Mouse (Mus musculus) T-helper 1 cell (primary cell): Measurements from ENCODE around the gene Camta1.

ENCODE experiments used
- in situ Hi-C: fragments of 300-600 bp; cut with MboI, MseI; formaldehyde crosslinking; loops from one replicate; pipeline ENCODE4 v1.15.1; 2025; ENCODE audit warnings: high pct_unique_total_duplicates

Gene Camta1

DNA sequence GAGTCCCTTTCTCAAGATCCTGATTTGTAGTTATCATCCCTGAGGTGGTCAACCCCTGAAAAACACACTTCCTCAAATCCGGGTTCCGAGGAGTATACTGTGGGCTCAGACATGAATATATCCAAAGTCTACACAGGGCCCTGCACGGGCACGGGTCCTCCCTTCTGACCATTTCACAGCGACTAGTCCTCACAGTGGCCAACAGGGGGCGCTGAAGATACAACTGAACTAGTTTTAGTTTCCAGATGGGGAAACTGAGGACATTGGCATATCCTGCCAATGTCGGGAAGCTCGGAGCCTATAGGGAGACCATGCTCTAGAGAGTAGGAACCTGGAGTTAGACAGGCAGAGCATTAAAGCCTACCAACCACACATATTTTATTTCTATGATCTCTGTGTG lies 530.7 kb downstream of the Camta1 start:
- in situ Hi-C loops = no loop called here

DNA sequence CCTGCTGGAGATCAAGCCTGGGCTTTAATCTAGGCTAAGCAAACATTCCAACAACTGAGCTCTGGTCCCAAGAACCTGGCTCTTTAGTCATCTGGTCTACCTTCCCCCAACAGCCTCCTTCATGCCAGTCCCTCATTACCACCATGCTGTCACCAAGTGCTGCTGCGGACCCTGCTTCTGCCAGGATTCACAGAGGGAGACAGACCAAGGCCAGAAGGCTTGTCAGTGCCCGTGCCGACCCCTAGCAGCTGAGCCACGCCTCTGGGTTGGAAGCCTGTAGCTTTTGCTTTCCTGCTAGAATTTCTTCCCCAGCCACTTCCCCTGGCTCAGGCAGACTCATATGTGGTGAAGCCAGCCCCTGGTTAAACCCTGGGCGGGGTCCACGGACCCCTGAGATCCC lies 533.6 kb downstream of the Camta1 start:
- in situ Hi-C loops = no loop called here

DNA sequence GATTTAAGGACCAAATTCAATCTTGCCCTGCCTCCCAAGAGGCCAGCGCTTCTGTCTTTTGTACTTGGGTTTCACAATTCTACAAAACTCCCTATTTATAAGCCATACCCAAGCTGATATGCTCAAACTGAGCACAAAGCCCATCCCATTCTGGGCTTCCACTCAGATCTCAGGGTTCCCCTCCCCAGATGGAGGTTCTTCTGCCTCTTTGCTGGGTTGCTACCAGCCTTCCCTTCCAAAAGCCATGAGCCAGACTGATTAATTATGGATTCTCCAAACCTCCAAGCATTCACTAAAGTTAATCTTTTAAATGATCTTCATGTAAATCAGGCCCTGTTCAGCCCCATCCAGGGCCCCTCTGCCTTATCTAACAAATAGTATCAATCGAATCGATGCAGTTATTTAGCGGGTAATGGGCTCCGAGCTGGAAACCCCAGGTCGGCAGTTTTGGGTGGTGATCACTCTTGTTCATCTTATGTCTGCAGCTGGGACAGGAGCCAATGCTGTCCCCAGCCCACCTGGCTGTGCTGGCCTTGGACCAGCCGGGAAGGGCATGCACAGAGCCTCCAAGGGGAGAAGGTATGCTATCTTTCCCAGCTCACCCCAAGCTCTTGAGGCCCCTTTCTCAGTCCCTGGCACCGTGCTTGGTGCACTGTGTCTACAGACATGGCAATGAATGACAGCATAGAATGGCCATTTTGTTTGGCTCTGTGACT lies 534.5 kb downstream of the Camta1 start:
- in situ Hi-C loops = no loop called here

DNA sequence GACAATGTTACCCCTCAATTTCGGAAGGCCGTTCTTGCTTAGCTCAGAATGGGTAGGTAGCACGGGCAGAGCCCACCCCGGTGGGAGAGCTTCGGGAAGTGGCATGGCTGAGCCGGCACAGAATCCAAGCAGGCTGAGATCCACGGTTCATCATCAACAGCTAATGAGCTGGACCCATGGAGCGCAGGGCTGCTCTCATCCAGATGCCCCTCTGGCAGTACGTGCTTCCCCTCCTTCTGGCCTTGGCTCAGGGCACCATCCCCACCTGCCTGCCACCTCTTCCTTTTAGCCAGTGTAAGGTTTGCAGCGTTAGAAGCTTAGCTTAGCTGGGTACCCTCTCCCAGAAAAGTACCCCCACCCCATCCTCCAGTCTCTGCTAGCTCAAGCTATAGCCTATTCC lies 545.2 kb downstream of the Camta1 start:
- in situ Hi-C loops = no loop called here

DNA sequence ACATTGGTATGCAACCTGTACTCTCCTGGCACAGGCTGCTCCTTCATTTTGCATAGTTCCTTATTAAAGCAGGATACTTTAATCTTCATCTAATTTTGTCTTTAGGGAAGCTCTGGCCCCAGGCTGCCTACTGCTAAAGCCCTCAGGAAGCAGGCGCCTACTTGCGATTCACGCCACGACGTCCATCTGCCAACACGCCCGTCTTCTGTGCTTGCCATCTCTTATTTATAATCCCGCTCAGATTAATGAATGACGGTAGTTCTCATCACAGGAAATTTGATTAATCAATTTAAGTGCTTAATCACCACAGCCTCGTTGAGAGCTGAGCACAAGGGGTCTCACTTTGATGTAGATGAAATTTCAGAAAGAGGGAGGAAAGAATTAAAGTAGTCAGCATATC lies 546.0 kb downstream of the Camta1 start:
- in situ Hi-C loops = no loop called here

DNA sequence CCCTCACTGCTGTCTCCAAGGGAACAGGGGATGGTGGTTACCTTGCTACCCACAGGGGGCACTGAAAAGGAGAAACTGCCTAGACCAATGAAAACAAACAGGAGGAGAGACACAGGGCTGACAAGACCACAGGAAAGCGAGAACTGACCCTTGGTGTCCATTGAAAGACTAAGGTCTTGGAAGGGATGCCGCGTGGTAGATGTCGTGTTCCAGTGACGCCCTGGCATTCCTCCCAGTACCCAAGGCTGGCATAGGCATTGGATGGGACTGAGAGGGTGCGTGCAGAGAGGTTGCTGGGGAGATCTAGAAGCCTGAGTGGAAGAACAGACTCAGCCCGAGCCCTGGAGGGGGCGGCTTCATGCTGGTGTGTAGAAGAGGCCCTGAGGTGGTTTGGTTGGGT lies 550.9 kb downstream of the Camta1 start:
- in situ Hi-C loops = no loop called here

DNA sequence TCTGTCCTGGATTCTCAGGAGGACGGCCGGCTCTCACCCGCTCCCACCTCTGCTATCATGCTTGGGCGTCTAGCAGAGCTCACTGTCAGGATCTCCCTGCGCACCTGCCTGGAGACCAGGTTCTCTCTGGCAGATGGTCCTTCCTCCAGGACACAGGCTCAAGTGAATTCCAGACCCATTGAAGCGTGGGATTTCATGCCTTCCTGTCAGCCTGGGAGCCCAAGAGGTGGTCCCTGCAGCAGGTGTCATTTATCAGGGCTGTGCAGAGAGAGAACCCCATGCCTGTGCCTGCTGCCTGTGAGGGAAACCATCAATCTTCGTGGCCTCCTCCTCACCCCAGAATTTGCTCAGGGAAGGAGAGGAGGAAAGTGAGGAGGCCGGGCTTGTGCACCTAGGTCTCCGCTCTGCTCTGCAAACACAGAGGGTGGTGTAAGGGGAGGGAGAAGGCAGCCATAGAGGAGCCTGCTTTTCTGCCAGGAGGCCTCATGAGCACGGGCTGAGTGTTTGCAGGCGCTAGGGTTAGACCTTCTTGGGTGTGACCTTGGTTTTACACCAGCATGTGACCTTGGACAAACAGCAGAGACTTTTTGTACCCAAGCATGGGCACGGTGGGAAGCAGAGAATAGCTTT lies 551.5 kb downstream of the Camta1 start:
- in situ Hi-C loops = no loop called here

DNA sequence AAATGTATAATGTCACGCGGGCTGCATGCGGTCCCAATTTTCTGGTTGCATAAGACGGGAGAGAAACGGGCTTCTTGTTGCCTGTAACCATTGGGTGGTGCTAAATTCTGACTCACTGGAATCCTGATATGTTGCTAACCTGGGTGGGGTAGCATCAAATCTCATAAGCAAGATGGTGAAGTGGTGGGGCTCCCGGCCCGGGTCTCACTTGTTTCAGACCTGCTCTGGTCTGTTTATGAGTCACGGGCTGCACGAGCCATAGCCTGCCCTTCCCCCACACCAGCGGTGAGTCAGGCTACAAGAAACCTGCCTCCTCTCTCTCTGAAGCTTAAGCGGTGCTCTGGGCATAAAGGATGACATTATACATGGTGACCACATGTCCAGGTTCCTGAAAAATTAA lies 554.8 kb downstream of the Camta1 start:
- in situ Hi-C loops = no loop called here

DNA sequence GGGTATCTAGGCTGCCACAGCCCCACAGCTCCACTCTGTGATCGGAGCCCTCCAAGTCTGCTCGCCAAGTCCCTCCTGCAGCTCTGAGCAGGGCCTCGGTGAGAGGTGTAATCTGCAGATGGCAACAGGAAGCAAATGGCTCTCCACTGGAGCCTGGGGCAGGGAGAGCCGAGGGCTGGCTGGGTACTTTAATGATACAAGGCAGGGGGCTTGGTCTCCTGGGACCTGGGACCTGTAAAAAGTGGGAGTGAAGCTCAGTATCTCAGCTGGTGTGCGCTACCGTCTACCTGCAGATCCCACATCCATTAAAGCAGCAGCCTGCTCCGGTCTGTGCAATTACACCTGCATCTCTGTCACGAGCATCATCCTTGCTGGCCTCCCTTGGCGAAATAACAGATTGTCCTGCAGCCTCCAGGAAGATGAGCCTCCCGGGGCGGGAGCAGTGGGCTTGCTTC lies 555.3 kb downstream of the Camta1 start:
- in situ Hi-C loops = no loop called here

DNA sequence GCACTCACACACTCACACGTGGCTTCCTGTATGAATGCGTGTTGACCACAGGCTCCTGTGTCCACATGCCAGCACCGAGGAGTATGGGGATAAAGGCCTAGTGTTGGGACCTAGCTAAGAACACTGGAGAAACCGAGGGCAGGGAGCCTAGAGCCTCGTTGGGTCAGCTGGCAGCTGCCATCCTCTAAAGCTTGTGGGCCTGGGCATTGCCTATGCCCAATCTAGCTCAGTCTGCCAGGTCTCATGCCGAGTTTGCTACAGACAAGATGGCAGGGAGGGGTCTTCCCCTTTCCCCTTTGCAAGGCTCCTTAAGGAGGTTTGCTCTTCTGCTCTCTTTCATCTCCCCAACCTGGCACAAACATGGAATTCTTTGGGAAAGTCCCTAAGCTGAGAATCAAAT lies 555.9 kb downstream of the Camta1 start:
- in situ Hi-C loops = no loop called here

DNA sequence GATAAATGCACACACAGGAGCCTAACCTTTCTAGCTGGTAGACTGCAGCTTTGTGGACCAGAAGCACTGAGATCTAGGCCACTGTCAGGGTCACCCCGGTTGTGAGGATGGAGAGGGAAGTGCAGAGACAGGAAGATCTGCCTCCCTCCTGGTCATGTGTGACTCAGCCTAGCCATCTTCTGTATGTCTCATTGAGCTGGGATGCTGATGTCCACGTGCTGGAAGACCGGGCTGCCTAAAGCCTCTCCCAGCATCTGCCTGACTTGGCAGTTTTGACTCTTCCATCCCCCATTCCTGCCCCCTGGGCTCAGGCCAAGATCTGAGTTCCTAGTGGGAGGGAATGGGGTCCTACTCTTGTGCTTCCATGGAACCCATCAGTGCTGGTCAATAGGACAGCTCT lies 557.7 kb downstream of the Camta1 start:
- in situ Hi-C loops = no loop called here

DNA sequence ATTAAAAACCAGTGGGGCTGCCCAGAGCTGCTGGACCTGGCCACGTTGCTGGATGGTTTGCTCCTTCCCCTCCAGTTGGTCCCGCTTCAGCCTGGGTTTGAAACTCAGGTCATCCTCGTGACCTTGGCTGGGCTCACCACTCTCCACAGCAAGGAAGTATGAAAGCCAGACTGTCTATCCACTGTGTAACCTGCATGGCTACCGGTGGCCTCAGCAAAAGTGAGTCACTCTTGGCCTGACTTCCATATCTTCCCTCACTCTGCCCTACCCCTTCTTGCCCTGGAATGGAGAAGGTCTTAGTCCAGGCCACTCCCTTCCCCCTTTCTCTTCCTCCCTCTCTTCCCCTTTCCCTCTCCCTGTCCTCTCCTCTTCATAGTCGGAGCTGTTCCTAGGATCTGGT lies 558.2 kb downstream of the Camta1 start:
- in situ Hi-C loops = no loop called here

DNA sequence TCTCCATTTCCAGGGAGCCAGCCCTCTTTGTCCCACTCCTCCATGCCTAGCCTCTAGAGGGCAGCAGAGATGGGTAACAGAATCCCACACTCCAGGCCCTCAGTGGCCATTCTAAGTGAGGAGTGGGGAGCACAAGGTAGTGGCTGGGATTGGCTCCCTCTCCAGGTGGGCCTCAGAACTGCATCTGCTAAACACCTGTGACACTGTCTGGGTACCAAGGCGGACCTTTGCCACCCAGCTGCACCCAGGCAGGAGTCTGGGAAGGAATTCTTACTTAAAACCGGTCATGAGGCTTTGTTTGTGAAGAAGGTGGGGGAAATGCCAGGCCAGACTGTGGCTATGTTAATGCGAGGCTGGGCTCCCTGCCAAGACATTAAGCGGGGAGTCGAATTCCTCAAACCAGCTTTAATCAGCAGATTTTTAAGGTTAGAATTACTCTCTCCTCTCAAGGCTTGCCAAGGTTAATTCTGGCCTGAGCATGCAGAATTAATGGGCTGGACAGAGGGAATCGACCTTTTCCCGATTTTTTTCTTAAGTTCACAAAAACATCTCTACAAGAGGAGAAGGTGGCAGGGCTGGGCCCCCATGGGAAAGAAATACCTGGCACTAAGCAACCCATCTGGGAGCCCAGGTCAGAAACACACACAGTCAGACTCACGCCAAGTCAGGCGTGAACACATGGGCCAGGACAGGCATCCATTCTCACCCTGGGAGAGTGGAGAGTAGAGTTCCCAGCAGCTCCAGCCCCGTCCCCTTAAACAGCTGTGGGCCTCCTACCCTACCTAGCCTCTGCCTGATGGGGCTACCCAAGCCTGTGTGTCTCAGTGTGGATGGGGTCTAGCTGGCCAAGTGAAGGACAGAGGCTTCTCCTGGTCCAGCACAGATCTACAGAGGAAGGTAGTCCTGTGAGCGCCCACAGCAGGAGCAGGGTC lies 559.2 kb downstream of the Camta1 start:
- in situ Hi-C loops = no loop called here

DNA sequence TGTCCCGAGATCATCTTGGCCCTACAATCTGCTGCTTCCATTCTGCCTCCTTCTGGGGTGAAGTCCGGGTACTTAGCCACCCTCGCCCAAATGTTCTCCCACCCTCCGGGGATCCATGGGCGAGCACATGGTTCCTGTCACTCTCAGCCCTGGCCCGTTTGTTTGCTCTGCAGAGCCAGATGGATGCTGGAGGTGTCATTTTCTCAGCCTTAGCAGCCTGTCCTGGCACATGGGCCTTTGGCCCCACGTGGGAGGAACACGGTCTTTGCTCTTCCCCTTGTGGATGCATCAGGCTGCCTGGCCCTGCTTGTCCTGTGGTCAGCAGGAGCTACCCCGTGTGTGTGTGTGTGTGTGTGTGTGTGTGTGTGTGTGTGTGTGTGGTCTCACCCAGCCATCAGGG lies 560.3 kb downstream of the Camta1 start:
- in situ Hi-C loops = no loop called here

DNA sequence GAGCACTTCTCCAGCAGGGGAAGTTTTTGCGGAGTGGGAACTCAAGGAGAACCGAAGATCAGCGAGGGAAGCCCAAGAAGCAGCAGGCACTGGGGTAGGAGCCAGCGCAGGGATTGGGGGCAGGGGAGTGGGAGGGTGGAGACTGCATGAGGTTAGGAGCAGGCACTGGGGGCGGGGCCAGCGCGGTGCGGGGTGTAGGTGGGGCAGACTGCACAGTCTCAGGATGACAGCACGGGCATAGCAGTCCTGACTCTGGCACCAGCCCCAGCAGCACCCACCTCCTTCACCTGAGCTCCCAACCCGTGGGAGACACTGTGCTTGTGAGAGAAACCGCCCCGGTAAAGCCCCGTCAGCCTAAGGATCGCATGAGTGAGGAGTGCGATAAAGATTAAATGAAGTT lies 561.0 kb downstream of the Camta1 start:
- in situ Hi-C loops = no loop called here

DNA sequence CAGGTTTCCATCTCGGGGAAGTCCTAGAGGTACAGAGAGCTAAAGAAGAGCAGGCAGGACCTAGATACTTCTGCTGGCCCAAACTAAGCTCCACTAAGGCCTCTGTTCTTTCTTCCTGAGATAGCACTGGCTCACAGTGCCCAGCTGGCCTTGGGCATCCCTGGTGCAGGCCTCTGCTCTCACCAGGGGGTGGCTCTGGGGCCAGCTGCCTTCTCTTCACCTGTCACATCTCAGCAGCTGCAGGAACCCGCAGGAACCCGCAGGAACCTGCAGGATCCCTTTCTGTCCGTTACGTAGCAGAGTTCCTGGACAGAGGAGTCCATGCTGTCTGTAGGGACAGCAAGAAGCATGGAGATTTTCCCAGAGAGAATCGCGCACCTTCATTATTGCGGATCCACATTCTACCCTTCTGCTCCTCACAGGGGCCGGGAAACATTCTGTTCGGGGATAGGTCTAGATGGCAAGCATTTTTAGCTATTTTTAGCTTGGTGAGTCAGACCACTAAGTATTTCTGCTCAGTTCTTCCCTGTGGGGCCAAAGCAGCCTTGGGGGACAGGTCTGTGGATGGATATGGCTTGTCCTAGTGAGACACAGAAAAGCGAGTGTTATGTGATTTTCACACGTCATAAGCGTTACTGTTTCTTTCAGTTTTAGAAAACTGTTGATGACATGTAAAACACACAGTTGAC lies 566.0 kb downstream of the Camta1 start:
- in situ Hi-C loops = no loop called here

DNA sequence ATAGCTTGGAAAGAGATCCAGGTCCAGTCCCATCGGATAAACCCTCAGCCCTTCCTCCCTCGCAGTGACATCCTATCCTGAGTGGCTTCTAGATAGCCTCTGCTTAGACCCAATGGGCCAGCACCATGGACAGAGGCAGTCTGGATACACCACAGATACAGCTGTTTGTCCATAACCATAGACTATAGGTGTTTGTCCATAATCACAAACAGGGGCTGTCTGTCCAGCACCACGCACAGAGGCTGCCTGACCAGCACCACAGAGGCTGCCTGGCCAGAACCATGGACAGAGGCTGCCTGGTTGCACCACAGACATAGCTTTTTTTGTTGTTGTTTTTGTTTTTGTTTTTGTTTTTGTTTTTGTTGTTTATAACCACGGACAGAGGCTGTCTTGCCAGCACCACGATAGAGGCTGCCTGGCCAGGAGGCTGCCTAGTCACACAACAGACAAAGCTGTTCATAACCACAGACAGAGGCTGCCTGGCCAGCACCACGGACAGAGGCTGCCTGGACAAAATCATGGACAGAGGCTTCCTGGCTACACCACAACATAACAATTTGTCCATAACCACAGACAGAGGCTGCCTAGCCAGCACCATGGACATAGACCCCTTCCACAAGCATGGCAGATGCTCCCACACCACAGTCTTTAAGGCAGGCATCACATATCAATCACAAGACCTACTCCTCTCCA lies 572.6 kb downstream of the Camta1 start:
- in situ Hi-C loops = no loop called here

DNA sequence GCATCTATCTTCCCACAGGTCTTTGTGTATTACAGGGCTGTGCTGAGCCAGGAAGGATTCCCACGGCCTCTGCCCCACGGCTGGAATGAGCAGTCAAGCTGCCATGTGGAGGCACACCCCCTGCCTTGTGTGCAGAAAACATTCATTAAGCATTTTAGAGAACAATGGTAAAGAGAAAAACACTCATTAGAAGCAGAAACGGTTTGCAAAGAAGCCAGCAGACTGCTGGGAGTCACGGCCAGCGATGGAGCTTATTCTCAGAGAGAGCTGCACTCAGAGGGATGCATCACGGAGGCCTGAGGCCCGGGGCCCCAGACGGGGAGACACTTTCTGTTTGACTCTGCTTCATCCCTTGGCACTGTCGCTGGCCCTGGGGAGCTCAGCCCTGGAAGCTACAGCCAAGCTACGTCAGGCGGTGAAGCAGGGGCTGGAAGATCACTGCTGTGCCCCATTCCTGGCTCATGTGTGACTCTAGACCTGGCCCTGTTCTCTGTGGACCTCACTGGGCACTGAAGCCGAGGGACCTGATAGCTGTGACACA lies 575.7 kb downstream of the Camta1 start:
- in situ Hi-C loops = no loop called here

DNA sequence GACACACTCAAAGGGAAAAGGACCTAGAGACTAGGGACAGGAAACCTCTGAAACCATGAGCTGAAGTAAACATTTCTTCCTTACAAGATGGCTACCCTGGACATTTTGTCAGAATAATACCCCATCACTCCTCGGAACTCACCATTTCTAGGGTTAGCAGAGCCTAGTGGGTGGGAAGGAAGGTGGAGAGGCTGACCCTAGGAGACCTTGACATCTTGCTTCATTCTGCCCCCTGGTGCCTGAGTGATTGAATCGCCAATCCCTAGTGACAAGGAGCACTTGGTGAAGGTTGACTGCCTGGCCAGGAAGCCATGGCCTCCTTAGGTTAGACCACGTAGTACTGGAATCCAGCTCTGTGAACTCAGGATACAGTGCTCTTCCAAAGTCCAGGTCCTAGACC lies 576.2 kb downstream of the Camta1 start:
- in situ Hi-C loops = no loop called here

DNA sequence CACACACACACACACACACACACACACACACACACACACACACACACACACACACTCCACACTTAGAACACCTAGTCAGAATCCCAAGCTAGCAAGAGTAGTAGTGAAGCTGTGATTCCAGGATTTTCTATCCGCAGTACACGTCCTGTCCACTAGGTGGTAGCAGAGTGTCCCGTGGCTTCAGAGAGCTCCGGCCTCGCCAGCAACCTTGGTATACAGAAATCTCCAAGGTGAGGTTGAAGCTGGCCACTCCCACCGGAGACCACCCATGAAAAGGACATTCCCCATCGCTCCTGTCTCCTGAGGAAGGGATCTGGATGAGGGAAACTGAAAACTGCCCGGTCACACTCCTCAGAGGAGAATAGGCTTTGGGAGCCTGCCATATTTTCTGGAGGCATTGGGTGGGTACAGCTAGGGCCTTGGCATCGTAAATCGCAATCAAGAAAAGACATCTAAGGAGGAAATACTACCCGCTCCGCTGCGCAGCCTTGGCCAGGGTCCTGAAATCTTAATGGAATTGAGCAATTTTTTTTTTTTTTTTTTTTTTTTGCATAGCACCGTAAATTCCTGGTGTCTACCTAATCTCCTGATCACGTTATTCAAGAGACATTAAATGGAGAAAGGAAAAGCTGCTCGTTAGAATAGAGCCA lies 578.5 kb downstream of the Camta1 start:
- in situ Hi-C loops = no loop called here

DNA sequence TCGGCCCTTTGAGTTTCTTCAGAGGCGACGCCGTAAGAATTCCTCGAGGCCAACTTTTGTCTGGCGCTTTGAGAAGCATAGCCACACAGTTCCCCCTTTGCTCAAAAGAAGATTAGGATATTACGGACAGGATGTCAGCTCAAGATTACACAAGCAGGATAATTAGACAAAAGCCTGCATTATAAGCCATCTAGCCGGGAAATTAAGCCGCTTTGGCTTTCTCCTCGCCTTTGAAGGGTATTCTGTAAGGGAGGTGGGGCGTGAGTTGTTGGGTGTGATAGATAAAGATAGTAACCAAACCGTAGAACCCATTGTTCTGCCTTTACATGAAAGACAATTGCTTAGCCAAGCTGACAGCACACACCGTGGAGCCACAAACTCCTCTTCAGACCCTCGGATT lies 579.6 kb downstream of the Camta1 start:
- in situ Hi-C loops = no loop called here
